Mouse (Mus musculus): Measurements from ENCODE around the gene Ccdc38. TPM values are rescaled to one million over a fixed set of nuclear protein-coding genes. Genes with fewer than 3 reads are reported as not detected.
A peak's percentile ranks its signal among the peaks of the same experiment; 100 is the strongest.

The Ccdc38 gene
- total RNA-seq (2021), result not detected

DNA sequence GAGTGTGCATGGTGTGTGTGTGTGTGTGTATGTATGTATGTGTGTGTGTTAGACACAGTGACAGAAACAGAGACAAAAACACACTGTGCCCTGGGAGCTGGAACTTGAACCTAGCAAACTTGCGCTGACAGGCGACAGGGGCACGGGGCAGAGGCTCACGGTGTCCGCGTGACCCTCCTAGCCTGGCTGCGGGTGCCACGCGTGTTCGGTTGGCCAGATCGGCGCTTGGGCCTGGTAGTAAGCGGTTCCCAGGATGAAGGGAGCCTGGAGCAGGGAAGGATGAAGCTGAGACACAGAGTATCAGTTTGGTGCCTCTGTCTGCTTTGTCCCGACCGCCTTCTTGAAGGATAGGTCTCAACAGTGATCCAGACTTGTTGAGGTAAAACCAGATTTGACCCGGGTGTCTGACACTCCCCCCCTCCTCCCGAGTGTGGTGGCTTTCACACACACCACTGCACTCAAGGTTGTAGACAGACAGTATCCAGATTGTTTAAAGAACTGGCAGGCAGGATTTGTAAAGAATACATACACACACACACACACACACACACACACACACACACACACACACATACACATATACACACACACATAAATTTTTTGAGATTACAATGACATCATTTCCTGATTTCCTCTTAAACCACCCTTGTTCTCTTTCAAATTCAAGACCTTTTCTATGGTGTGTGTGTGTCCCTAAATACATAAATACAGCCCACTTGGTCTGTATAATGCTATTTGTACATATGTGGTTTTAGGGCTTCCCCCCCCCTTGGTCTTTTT lies at the start of gene Ccdc38:
Ccdc38 (plus strand) TSS at position 202 of the 780 bp plus-strand sequence.
- intact Hi-C loops (cut with DNase I), result loop anchor here (10.0 kb wide), 2 partner anchors 246 to 496 kb away; no protein-coding TSS in a partner anchor
- DNase-seq, result peak; percentile 12 to 22

DNA sequence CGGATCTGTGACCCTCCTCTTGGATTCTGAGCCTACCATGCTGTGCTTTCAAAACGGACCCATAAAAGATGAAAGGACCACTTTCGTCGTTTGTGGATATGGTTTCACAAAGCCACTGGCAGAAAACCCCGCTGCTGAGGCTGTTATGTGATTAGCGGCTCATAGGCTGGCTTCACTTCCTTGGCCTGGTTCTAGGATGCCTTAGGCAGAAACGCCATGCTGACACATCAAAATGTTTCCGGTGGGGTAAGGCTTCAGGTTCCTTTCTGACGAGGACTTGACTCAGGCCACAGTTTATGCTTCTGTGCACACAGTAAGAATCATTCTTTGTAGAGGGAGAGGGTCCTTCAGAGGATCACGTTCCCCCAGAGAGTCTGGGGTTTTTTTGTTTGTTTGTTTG lies 39.6 kb upstream of the Ccdc38 start:
- DNase-seq, result no peak
- intact Hi-C loops (cut with DNase I), result no loop called here

DNA sequence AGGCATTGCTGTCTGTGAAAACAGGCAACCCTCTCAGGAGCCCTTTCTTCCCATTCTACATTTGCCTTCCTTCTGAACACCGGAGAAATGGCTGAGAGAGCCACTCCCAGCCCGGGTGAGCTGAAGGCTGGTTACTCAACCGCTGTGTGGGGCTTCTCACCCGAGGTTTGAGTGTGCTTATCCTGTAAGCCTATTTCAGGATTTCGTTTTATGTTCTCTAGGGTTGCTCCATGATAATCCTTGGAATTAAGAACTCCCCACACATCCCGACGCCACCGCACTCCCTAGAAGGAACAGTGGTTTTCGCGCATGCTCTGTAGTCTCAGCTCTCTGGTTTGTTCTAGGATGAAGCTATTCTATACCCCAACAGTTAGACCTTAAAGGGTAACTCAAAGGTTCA lies 39.1 kb upstream of the Ccdc38 start:
- no peak for DNase-seq
- intact Hi-C loops (cut with DNase I), result no loop called here

DNA sequence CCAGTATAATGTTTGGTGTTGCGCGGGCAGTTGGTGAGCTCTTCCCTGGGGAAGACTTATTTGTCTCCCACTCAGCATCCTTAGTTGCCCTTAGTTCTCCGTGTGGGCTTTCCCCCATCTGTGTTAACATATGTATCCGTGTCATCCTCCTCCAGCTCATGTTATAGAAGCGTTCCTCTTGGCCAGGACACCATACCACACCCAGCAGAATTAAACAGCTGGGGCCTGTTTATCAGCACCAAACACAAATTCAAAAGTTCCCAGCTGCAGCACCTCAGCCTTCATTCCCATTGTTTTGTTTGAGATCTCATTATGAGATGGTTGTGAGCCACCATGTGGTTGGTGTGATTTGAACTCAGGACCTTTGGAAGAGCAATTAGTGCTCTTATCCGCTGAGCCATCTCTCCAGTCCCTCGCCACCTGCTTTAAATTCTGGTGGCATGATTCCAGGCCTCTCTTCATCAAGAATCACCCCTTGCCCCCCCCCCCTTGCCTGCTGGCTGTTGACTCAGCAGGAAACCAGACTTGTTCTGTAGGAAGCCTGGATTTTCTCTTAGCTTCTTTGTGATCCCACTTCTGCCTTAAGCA lies 32.0 kb upstream of the Ccdc38 start:
- no peak for DNase-seq
- intact Hi-C loops (cut with DNase I), result no loop called here

DNA sequence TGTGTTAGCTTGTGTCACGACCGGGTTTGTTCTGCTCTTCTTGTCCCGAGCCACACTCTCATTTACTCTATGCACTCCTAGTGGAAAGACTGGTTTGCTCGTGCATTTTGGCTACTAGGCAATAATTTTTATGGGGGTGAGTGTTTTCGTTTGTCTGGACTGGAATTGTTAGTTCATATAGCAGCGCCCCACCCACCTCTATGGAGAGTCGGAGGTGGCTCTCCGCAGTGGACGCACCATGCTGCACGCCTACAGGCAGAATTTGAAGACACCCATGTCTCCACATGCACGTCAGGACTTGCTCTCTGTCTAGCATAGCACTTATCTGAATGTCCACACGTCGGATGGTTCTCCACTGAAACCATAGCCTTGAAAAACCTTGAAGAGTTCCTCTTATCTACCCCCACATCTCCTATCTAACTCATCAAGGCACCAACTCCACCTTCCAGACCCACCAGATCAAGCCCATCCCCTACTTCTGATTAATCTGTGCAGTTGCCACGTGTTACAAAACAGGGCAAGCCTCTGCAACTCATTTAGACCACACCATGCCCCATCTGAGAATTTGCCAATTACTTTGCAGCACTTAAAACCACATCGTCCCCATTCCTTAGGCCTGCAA lies 30.8 kb upstream of the Ccdc38 start:
- no peak for DNase-seq
- intact Hi-C loops (cut with DNase I), result no loop called here

DNA sequence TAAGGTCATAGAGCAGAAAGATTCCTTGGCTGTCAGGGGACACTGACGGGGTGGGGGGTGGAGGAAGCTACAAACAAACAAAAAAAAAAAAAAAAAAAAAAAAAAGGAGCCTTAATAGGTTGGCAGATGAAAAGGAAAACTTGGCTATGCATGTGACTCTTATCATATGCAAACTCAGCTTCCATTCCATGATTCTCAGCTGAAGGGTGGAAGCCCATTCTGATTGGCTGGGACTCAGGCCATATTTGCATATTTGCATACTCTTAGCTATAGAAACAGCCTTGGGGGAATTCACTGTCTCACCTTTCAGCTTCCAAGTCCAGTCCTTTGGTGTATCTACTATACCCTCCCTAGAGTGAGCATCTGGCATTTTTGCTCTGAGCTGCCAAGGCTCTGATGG lies 25.0 kb upstream of the Ccdc38 start:
- intact Hi-C loops (cut with DNase I), result no loop called here
- no peak for DNase-seq

DNA sequence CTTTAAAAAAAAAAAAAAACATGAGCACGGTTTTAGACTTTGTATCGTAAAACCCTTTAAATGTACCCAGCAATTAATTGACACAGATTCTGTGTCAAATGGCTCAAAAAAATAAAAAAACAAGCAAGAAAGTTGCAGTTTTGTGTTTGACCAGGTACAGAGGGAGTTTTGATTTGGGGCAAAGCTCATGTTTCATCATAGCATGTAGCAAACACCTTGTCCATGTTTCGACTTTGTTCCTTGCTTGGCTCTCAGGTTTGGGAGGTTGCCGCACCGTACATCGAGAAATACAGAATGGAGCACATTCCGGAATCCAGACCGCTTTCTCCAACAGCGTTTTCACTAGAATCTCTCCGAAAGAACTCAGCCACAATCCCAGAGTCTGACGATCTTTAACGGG lies 24.5 kb upstream of the Ccdc38 start:
- intact Hi-C loops (cut with DNase I), result no loop called here
- no peak for DNase-seq

DNA sequence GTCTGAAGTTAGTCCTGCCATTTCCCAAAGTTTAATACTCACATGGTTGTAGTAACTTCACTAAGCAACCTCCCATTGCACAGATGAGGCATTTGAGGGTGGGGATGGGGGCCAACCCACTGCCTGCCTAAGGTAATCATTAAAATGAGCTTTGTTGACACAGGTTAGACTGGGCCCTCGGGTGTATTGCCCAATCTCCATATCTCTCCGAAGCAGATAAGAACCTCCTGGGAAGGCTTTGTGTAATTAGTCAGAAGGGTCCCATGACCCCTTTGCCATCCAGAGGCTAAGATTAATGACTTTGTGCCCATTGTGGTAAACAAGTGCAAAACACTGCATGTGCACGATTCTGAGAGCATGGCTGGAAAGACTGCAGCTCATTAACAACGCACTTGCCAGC lies 22.7 kb upstream of the Ccdc38 start:
- no peak for DNase-seq
- intact Hi-C loops (cut with DNase I), result no loop called here

DNA sequence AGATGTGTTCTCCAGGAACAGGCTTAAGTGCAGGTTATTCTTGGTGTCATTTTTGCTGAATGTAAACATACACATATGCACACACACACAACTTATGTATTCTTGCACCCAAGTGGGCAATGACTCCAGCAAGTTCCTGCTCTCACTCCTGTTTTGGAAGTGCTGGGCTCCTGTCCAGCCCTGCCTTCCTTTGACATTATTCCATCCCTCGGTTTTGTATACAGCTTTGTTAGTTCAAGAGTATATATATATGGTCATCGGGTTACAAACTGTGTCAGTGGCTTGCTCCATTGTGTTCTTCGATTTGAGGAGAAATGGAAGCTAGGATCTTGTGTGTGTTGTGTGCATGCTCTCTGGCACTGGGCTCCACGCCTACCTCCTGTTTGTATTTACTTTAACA lies 22.2 kb upstream of the Ccdc38 start:
- intact Hi-C loops (cut with DNase I), result no loop called here
- DNase-seq, result no peak

DNA sequence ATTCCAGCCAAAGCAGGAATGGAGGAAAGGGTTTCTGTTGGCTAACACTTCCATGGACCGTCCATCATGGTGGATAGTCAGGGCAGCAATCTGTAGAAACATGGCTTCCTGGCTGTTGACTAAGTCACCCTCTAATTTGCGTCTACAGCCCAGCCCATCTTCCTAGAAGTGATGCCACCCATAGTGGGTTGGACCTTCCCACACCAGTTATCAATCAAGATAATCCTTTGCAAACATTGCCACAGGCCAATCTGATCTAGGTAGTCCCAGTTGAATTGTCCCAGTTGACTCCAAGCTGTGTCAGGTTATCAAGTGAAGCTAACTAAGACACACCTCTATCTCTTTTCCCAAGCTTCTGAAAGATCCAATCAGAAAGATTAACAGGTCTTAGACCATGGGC lies 21.8 kb upstream of the Ccdc38 start:
- intact Hi-C loops (cut with DNase I), result no loop called here
- DNase-seq, result no peak

DNA sequence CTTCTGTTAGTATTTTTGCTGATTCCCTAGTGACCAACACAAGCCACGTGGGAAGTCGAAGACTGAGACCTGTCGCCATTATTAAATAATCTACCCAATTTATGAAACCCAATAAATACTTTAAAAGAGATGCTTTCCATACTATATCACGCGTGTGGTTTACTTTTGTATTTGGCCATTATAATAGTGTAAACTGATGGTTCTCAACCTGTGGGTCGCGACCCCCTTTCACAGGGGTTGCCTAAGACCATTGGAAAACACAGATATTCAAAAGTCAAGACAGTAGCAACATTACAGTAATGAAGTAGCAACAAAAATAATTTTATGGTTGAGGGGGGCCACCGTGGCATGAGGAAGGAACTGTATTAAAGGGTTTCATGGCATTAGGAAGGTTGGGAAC lies 21.3 kb upstream of the Ccdc38 start:
- no peak for DNase-seq
- intact Hi-C loops (cut with DNase I), result no loop called here

DNA sequence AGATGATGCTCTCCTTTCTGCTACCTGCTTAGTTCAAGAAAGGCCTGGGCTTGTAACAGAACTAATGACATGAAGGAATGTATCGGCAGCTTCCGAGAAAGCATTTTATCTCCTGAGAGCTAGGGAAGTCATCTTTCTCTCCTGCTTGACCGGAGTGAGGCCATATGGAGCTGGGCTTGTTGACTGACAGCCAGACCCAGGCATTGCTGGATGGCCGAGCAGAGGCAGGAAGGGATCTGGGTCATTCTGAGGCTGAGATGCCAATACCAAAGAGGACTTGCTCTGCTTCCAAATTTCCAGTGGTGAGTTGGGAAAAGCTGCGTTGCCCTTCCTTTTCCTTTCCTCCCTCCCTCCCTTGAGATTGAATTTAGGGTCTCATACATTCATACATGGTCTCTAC lies 20.7 kb upstream of the Ccdc38 start:
- intact Hi-C loops (cut with DNase I), result no loop called here
- no peak for DNase-seq

DNA sequence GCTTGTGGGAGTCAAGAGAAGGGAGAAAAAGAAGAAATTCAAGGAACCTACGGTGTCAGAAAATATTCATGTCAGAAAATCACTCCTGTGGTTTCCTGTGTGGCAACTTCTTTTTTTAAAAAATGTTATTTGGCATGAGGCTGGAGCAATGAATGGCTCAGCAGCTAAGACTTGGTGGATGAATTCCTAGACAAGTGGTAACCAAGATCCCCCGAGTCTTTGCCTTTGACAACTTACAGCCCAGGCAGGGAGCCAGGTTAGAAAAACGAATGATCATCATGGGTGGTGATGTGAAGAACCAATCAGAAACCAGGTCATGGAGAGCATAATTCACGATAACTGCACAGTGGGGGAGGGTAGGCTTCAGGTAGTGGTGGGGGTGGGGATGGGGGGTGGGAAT lies 19.4 kb upstream of the Ccdc38 start:
- DNase-seq, result no peak
- intact Hi-C loops (cut with DNase I), result no loop called here

DNA sequence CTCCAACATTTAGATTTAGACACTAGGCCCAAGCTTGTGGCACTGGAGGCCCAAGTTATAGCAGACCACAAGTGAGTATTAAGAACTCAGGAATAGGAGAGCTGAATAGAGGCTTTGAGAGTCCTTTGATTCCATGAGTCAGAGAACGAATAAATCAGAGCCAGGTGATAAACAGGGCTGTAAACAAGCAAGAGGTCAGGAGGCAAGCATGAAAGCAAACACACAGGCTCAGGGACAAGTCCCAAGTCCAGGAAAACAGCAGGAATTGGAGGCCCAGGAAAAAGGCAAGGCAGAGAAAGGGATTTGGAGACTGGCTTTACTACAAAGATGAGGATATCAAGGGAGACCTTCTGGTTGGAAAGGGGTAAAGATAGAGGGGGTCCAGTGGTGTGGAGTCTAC lies 15.1 kb upstream of the Ccdc38 start:
- intact Hi-C loops (cut with DNase I), result no loop called here
- DNase-seq, result no peak

DNA sequence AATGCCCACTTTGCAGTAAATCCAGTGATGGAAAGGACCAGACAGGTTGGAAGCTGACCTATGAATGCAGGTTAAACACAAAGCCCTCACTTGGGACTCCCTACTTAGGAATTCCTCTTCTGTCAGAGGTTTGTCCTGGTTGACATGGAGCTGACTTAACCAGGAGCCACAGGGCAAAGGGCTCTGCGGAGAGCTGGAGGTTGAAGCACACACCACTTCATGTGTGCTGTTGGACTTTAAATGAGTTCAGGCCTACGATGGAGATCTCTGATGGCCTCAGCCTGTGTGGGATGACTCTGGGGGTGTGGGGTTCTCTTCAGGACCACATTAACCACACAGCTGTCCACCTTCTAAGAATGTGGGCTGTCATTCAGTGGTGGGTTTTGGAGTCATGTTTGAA lies 2.1 kb upstream of the Ccdc38 start:
- intact Hi-C loops (cut with DNase I), result no loop called here
- DNase-seq, result no peak

DNA sequence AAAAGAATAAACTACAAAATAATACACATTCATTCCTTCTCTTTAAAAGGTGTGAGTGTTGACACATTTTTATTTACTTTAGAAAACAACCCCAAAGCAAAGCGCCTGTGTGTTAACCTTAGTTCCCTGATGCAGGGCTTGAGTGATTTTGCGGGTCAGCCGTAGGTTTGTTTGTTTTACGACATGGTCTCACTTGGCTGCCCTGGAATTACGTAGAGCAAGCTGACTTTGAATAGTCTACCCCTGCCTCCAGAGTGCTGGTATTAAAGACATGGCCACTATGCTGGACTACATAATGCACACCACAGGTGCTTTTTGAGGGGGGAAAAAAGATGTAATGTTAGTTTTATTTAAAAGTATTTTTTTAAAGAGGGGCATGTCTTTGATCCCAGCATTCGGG lies 1.6 kb upstream of the Ccdc38 start:
- intact Hi-C loops (cut with DNase I), result no loop called here
- no peak for DNase-seq

DNA sequence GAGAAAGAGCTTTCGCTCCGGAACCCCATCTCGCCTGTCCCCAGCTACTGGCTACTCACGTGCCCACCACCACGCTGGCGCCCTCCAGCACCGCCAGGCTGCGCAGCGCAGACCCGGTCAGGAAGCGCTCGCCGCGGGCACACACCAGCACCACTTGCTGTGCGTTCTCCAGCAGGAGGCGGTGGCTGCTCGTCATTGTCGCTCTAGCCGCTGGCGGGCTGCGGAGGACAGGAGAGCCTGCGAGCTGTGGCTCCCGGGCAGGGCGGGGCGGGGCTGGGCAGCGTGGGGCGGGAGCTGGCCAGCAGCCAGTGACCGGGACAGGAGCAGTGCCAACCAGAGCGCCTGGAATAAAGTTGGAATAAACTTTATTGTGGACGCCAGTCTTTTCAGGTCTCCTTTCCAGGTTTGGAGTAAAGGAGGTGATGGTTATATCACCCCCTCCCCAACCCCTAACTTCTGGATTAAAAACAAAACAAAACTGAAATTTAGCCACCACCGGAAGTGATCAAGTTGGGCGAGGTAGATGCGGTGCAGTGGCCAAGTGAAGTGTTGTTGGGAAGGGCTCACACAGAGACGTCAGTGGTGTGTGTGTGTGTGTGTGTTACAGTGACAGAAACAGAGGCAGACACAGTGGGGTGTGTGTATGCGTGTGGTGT lies 529 bp upstream of the Ccdc38 start, which contains the start of gene Amdhd1:
Amdhd1 (minus strand) TSS at position 259 of the 656 bp plus-strand sequence.
- peak; percentile 86 to 88 for DNase-seq
- intact Hi-C loops (cut with DNase I), result loop anchor here (10.0 kb wide), 2 partner anchors 245 to 495 kb away; no protein-coding TSS in a partner anchor

DNA sequence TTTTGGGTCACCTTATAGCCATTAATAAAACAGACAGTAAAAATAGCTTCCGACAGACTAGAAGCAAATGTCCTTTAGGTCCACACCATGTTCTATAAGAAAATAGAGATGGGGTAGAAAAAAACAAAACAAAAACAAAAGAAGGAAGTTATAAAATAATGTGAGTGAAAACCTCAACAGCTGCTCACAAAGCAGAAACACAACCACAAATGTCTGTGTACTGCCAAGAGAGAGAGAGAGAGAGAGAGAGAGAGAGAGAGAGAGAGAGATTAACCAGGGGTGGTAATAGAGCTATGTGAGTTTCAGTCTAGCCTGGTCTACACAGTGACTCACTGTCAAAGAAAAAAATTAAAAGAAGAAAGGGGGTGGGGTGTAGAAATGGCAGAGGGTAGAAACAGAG lies 1.2 kb downstream of the Ccdc38 start:
- DNase-seq, result no peak
- intact Hi-C loops (cut with DNase I), result loop anchor here (10.0 kb wide), 2 partner anchors 247 to 497 kb away; no protein-coding TSS in a partner anchor

DNA sequence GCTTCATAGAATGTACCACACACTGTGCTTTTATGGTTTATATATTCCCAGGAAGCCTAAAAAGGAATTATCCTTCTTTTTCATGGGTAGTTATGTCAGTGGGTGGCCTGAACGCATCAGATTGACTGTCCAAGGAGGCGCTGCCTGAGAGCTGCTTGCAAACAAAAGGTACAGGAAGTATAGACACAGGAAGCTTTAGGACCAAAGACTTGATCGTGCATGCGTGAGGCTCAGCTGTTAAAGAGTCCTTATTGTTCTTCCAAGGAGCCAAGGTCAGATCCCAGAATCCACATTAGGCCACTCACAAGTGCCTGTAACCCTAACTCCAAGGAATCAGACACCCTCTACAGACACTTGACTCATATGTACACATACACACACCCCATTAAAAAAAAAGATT lies 1.9 kb downstream of the Ccdc38 start:
- DNase-seq, result no peak
- intact Hi-C loops (cut with DNase I), result loop anchor here (10.0 kb wide), 2 partner anchors 248 to 498 kb away; no protein-coding TSS in a partner anchor

DNA sequence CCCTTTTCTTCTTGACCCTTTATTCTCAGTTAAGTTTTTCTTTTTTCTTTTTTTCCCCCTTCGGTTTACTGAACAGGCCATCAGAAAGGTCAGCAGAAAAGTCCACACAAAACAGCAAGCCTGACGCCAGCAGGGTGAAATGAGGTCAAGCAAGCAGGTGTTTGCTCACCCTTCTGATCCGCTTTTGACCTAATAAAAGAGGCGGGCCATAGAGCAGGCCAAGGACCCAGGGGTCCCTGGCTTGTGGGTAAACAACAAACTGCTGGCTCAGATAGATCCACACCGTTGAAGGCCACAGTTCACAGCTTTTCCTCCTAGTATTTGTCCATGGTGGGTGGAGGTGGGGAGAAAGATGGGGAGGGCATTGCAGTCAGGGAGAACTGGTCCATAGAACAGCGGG lies 2.7 kb downstream of the Ccdc38 start:
- intact Hi-C loops (cut with DNase I), result loop anchor here (10.0 kb wide), 2 partner anchors 248 to 498 kb away; no protein-coding TSS in a partner anchor
- no peak for DNase-seq

DNA sequence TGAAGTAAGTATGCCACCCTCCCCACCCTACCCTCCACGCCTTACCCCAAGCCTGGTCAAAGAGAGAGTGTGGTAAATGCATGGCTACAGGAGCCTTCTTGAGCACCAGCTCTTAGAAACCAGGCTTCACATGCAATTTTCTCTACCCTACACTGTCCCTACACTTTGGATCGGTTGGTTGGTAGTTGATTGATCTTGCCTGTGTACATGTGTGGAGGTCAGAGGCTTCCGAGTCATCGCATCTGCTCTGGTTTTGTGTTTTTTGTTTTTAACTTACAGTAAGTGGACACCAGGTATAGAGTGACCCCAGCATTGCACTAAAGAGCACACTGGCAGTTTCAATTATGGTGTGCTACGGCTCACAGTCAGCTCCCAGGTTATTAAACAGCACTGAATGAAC lies 3.7 kb downstream of the Ccdc38 start:
- DNase-seq, result no peak

More for the DNA sequence above, 3.7 kb downstream of the Ccdc38 start:
- intact Hi-C loops (cut with DNase I), result loop anchor here (10.0 kb wide), 2 partner anchors 249 to 499 kb away; no protein-coding TSS in a partner anchor

Measured in heart, postnatal 10 days (tissue).